Mouse (Mus musculus): ENCODE data around the gene Mark3. TPM values are rescaled to one million over a fixed set of nuclear protein-coding genes. Genes with fewer than 3 reads are reported as not detected.

Gene Mark3
- polyA plus RNA-seq, 1 experiment, result 42.1 TPM

GRCm38 (mm10) chr12:111664144-111664634 is 89.9 kb downstream of the Mark3 start:
- Histone ChIP-seq H3K4me3 (no peak overlapping the region), H3K36me3 (ENCODE audit: control insufficient read depth, insufficient read depth) (no peaks in the 10 kb centered on the region), H3ac (ENCODE audit: control insufficient read depth, insufficient read length) (no peak overlapping the region), H3K79me2 (ENCODE audit: control insufficient read depth, insufficient read depth) (no peaks in the 10 kb centered on the region), H3K4me2 (ENCODE audit: low read depth) (peak overlapping the region; percentile 70), H3K27me3 (ENCODE audit: control insufficient read depth, insufficient read depth, insufficient read length) (no peaks in the 10 kb centered on the region)
- TF ChIP-seq E2F4 (IDR thresholded peaks at IDR 0.05; ENCODE audit: insufficient read depth), result no peak
- no peak for TF ChIP-seq MAX (IDR thresholded peaks at IDR 0.05; ENCODE audit: low read depth)
- peak; percentile 98 for TF ChIP-seq TCF12 (IDR thresholded peaks at IDR 0.05; ENCODE audit: insufficient read depth, poor library complexity, severe bottlenecking)
- peak; percentile 43 for TF ChIP-seq POLR2AphosphoS2 (IDR thresholded peaks at IDR 0.05; ENCODE audit: insufficient read length, low read depth)
- TF ChIP-seq MYOG (IDR thresholded peaks at IDR 0.05; ENCODE audit: control insufficient read depth in 1 of 3, insufficient read depth in 1 of 3, insufficient read length in 2 of 3, low read depth in 2 of 3), result peak; percentile 93 to 99 (median 99)
- TF ChIP-seq CEBPB (IDR thresholded peaks at IDR 0.05; ENCODE audit: insufficient read depth, poor library complexity, severe bottlenecking), result no peak
- peak; percentile 95 to 100 (median 100) for TF ChIP-seq MYOD1 (IDR thresholded peaks at IDR 0.05; ENCODE audit: control insufficient read depth in 1 of 3, insufficient read length in 2 of 3, low read depth in 2 of 3)
- peak; percentile 95 for TF ChIP-seq TCF3 (IDR thresholded peaks at IDR 0.05; ENCODE audit: insufficient read length, low read depth)
- TF ChIP-seq USF1 (IDR thresholded peaks at IDR 0.05; ENCODE audit: low read depth), result no peak

- H3K4me3 ChIP-seq, result no peak overlapping the region
- H3K4me2 ChIP-seq (ENCODE audit: low read depth), result peak overlapping the region; percentile 70
- TF ChIP-seq MYOD1 (IDR thresholded peaks at IDR 0.05; ENCODE audit: control insufficient read depth in 1 of 3, insufficient read length in 2 of 3, low read depth in 2 of 3), result peak in 2 of 3 experiments; percentile 13 to 68
- peak; percentile 39 for TF ChIP-seq POLR2AphosphoS2 (IDR thresholded peaks at IDR 0.05; ENCODE audit: insufficient read length, low read depth)
- TF ChIP-seq MYOG (IDR thresholded peaks at IDR 0.05; ENCODE audit: control insufficient read depth in 1 of 3, insufficient read depth in 1 of 3, insufficient read length in 2 of 3, low read depth in 2 of 3), result peak in 1 of 3 experiments; percentile 47
- no peak for TF ChIP-seq MAX (IDR thresholded peaks at IDR 0.05; ENCODE audit: low read depth)
- no peaks in the 10 kb centered on the region for H3K36me3 ChIP-seq (ENCODE audit: control insufficient read depth, insufficient read depth)
- H3K79me2 ChIP-seq (ENCODE audit: control insufficient read depth, insufficient read depth), result no peaks in the 10 kb centered on the region
- no peak overlapping the region for H3ac ChIP-seq (ENCODE audit: control insufficient read depth, insufficient read length)
- no peaks in the 10 kb centered on the region for H3K27me3 ChIP-seq (ENCODE audit: control insufficient read depth, insufficient read depth, insufficient read length)
These were observed 90.9 kb downstream of the Mark3 start for GRCm38 (mm10) chr12:111665041-111665880.

GRCm38 (mm10) chr12:111666380-111666779 is 92.1 kb downstream of the Mark3 start:
- Histone ChIP-seq H3K4me2 (ENCODE audit: low read depth) (no peak overlapping the region), H3K27me3 (ENCODE audit: control insufficient read depth, insufficient read depth, insufficient read length) (no peaks in the 10 kb centered on the region), H3K36me3 (ENCODE audit: control insufficient read depth, insufficient read depth) (no peaks in the 10 kb centered on the region), H3ac (ENCODE audit: control insufficient read depth, insufficient read length) (no peak overlapping the region), H3K4me3 (no peak overlapping the region), H3K79me2 (ENCODE audit: control insufficient read depth, insufficient read depth) (no peaks in the 10 kb centered on the region)
- TF ChIP-seq POLR2A (IDR thresholded peaks at IDR 0.05; ENCODE audit: insufficient read length, low read depth) (no peak), SRF (IDR thresholded peaks at IDR 0.05; ENCODE audit: control insufficient read depth, insufficient read length, low read depth) (no peak), REST (IDR thresholded peaks at IDR 0.05; ENCODE audit: insufficient read depth, insufficient read length) (no peak), CEBPB (IDR thresholded peaks at IDR 0.05; ENCODE audit: insufficient read depth, poor library complexity, severe bottlenecking) (no peak), TCF12 (IDR thresholded peaks at IDR 0.05; ENCODE audit: insufficient read depth, poor library complexity, severe bottlenecking) (no peak), MYOD1 (IDR thresholded peaks at IDR 0.05; ENCODE audit: control insufficient read depth in 1 of 3, insufficient read length in 2 of 3, low read depth in 2 of 3) (no peak), TCF3 (IDR thresholded peaks at IDR 0.05; ENCODE audit: insufficient read length, low read depth) (no peak), USF1 (IDR thresholded peaks at IDR 0.05; ENCODE audit: low read depth) (no peak), MYOG (IDR thresholded peaks at IDR 0.05; ENCODE audit: control insufficient read depth in 1 of 3, insufficient read depth in 1 of 3, insufficient read length in 2 of 3, low read depth in 2 of 3) (no peak), E2F4 (IDR thresholded peaks at IDR 0.05; ENCODE audit: insufficient read depth) (no peak), MAX (IDR thresholded peaks at IDR 0.05; ENCODE audit: low read depth) (no peak), POLR2AphosphoS2 (IDR thresholded peaks at IDR 0.05; ENCODE audit: insufficient read length, low read depth) (no peak)

- Histone ChIP-seq H3K4me2 (ENCODE audit: low read depth) (no peak overlapping the region), H3ac (ENCODE audit: control insufficient read depth, insufficient read length) (no peak overlapping the region), H3K36me3 (ENCODE audit: control insufficient read depth, insufficient read depth) (no peaks in the 10 kb centered on the region), H3K4me3 (no peak overlapping the region), H3K27me3 (ENCODE audit: control insufficient read depth, insufficient read depth, insufficient read length) (no peaks in the 10 kb centered on the region), H3K79me2 (ENCODE audit: control insufficient read depth, insufficient read depth) (no peaks in the 10 kb centered on the region)
- no peak for TF ChIP-seq MYOD1 (IDR thresholded peaks at IDR 0.05; ENCODE audit: control insufficient read depth in 1 of 3, insufficient read length in 2 of 3, low read depth in 2 of 3)
- TF ChIP-seq TCF12 (IDR thresholded peaks at IDR 0.05; ENCODE audit: insufficient read depth, poor library complexity, severe bottlenecking), result no peak
- TF ChIP-seq SRF (IDR thresholded peaks at IDR 0.05; ENCODE audit: control insufficient read depth, insufficient read length, low read depth), result no peak
- no peak for TF ChIP-seq MAX (IDR thresholded peaks at IDR 0.05; ENCODE audit: low read depth)
- TF ChIP-seq TCF3 (IDR thresholded peaks at IDR 0.05; ENCODE audit: insufficient read length, low read depth), result no peak
- TF ChIP-seq POLR2A (IDR thresholded peaks at IDR 0.05; ENCODE audit: insufficient read length, low read depth), result no peak
- no peak for TF ChIP-seq CEBPB (IDR thresholded peaks at IDR 0.05; ENCODE audit: insufficient read depth, poor library complexity, severe bottlenecking)
- no peak for TF ChIP-seq USF1 (IDR thresholded peaks at IDR 0.05; ENCODE audit: low read depth)
These were observed 93.1 kb downstream of the Mark3 start for GRCm38 (mm10) chr12:111667421-111667820.

All from myocyte (in vitro differentiated cells).